Mouse (Mus musculus) forebrain, embryonic 12.5 days (tissue): ENCODE measurements around the gene Acsl5. TPM values are rescaled to one million over a fixed set of nuclear protein-coding genes. Genes with fewer than 3 reads are reported as not detected.

Source experiments
- ATAC-seq: fragments of 200-750 bp; cut with Nextera tagmentation; 2 replicates; pipeline ENCODE4 v1.8.0; 2017; ENCODE audit warnings: moderate TSS enrichment; ENCODE audit not compliant: low FRiP score
- H3K27ac ChIP-seq: fragments of 300-500 bp; sonication (generic); 2 replicates; pipeline ENCODE4 v1.5.1; 2016; ENCODE audit warnings: mild to moderate bottlenecking
- H3K27me3 ChIP-seq: fragments of 300-500 bp; sonication (generic); 2 replicates; pipeline ENCODE4 v1.6.1; 2016; ENCODE audit warnings: mild to moderate bottlenecking
- H3K36me3 ChIP-seq: fragments of 300-500 bp; sonication (generic); replicated peaks from 2 replicates; pipeline ENCODE4 v1.6.1; 2016; ENCODE audit warnings: mild to moderate bottlenecking
- H3K4me1 ChIP-seq: fragments of 300-500 bp; sonication (generic); 2 replicates; pipeline ENCODE4 v1.6.1; 2016
- H3K4me2 ChIP-seq: fragments of 300-500 bp; sonication (generic); 2 replicates; pipeline ENCODE4 v1.6.1; 2016; ENCODE audit warnings: mild to moderate bottlenecking, moderate library complexity
- H3K4me3 ChIP-seq: fragments of 300-500 bp; sonication (generic); replicated peaks from 2 replicates; pipeline ENCODE4 v1.5.1; 2016; ENCODE audit warnings: mild to moderate bottlenecking
- H3K9ac ChIP-seq: fragments of 300-500 bp; sonication (generic); 2 replicates; pipeline ENCODE4 v1.6.1; 2016; ENCODE audit warnings: mild to moderate bottlenecking
- H3K9me3 ChIP-seq: fragments of 300-500 bp; sonication (generic); 2 replicates; pipeline ENCODE4 v1.6.1; 2016
- WGBS: fragments of 180-500 bp; shearing (Covaris S2); methylation state at CpG from one replicate; pipeline ENCODE4 v1.1.7; 2016; 5-methylcytosine and 5-hydroxymethylcytosine counted together
- polyA plus RNA-seq: library from polyadenylated mRNA; unstranded; fragments of >200 nt; fragmentation: Nextera tagmentation; extraction: Ambion mirVana; gene quantifications from 2 replicates; pipeline ENCODE4 v1.2.1, GENCODE M21; 2016

Acsl5 gene
- polyA plus RNA-seq, 1 experiment from 2014 or later = 18.9 TPM

GRCm38 (mm10) chr19:55342423-55342822, 90.7 kb downstream of the Acsl5 start:
- Histone ChIP-seq H3K9me3 (no peaks in the 10 kb centered on the region), H3K36me3 (no peaks in the 10 kb centered on the region), H3K9ac (no peak overlapping the region), H3K4me1 (0 out of 2 replicates have a peak, but pooled peaks cover 3% of the 10 kb centered on the region), H3K4me3 (no peak overlapping the region), H3K27ac (no peak overlapping the region), H3K27me3 (no peaks in the 10 kb centered on the region), H3K4me2 (no peak overlapping the region)
- ATAC-seq = no peak
- WGBS = 92% methylated on average over 7 of the region's 7 CpGs

GRCm38 (mm10) chr19:55343274-55343673, 91.5 kb downstream of the Acsl5 start:
- no peak for ATAC-seq
- Histone ChIP-seq H3K27me3 (no peaks in the 10 kb centered on the region), H3K36me3 (no peaks in the 10 kb centered on the region), H3K4me2 (no peak overlapping the region), H3K4me1 (0 out of 2 replicates have a peak, but pooled peaks cover 2% of the 10 kb centered on the region), H3K4me3 (no peak overlapping the region), H3K9ac (no peak overlapping the region), H3K9me3 (no peaks in the 10 kb centered on the region), H3K27ac (no peak overlapping the region)
- 92% methylated on average over 9 of the region's 9 CpGs for WGBS

Other genes with a start within 250 kb of the Acsl5 start
- gene Gpam, start 124.7 kb upstream of the Acsl5 start, polyA plus RNA-seq = 21.5 and 24.4 TPM in 2 replicates
- 0.13 and 0.36 TPM in 2 replicates for gene Tectb, start 71.2 kb upstream of the Acsl5 start, polyA plus RNA-seq
- gene Gucy2g, start 10.7 kb upstream of the Acsl5 start, polyA plus RNA-seq = not detected in 2 replicates
- 96.4 and 97.7 TPM in 2 replicates for gene Zdhhc6, start 64.1 kb downstream of the Acsl5 start, polyA plus RNA-seq
- 30.9 and 34.3 TPM in 2 replicates for gene Vti1a, start 64.4 kb downstream of the Acsl5 start, polyA plus RNA-seq